ENCODE assay signal across 24 mouse cellular contexts in genomic region chr7:35814759-35815551, GRCm38 (mm10). TPM values are rescaled to one million over a fixed set of nuclear protein-coding genes. Genes with fewer than 3 reads are reported as not detected.
DNase-seq lines count a peak whose midpoint lies in the region; ATAC-seq lines count a peak whose summit lies in the region.
"Had no signal": no experiment of that assay in that cellular context is flagged by ENCODE, and none has a peak within 500 bp of the region (broad histone marks: within the 10 kb centered on the region; RNA-seq: fewer than 3 reads in every experiment).

No protein-coding gene starts in this region.

- no peak overlapping the region for H3K27ac ChIP-seq in liver, embryonic 16.5 days (ENCODE audit: low read length)
- H3K27ac ChIP-seq in liver, embryonic 12.5 days, result no peak overlapping the region
- peak overlapping the region; percentile 70 for H3K27ac ChIP-seq in lung, embryonic 16.5 days (ENCODE audit: low read length)
- H3K27ac ChIP-seq: heart, embryonic 10.5 days; heart, embryonic 15.5 days; hindbrain, postnatal 0 days; intestine, embryonic 15.5 days; limb, embryonic 13.5 days; liver, embryonic 13.5 days; midbrain, embryonic 15.5 days; stomach, embryonic 15.5 days had no signal

- peak; percentile 22 for DNase-seq in kidney, adult 18-20 months
- no peak for DNase-seq in kidney, adult 11 months
- DNase-seq in lung, postnatal 36 days, result peak; percentile 19
- DNase-seq in gastrocnemius, postnatal 25 days, result no peak
- DNase-seq: adrenal gland, adult 8-10 months; cerebellum, adult 2 months; gastrocnemius, postnatal 14 days; heart, adult 11 months; kidney, postnatal 10 days; layer of hippocampus, adult 9-11 months; liver, embryonic 13.5 days; right cerebral cortex, postnatal 25 days had no signal

- ATAC-seq in liver, embryonic 16.5 days (ENCODE audit: low read depth), result 0 out of 2 replicates have a peak, but pooled peaks have one; percentile 13
- no peak for ATAC-seq in liver, embryonic 12.5 days
- ATAC-seq in lung, embryonic 16.5 days (ENCODE audit: low read depth), result peak; percentile 88
- ATAC-seq: hindbrain, postnatal 0 days; intestine, embryonic 15.5 days; midbrain, embryonic 15.5 days had no signal

- H3K4me2 ChIP-seq in liver, embryonic 16.5 days (ENCODE audit: low read depth, low read length), result no peak overlapping the region
- H3K4me2 ChIP-seq in liver, embryonic 12.5 days, result no peak overlapping the region
- H3K4me2 ChIP-seq in lung, embryonic 16.5 days (ENCODE audit: low read depth, low read length), result no peak overlapping the region
- H3K4me2 ChIP-seq: heart, embryonic 15.5 days; intestine, embryonic 15.5 days; limb, embryonic 13.5 days; liver, embryonic 13.5 days; midbrain, embryonic 15.5 days; stomach, embryonic 15.5 days had no signal

- no peaks in the 10 kb centered on the region for H3K9me3 ChIP-seq in liver, embryonic 16.5 days (replicated peaks; ENCODE audit: control insufficient read depth, low read length)
- H3K9me3 ChIP-seq in liver, embryonic 12.5 days (replicated peaks), result no peaks in the 10 kb centered on the region
- H3K9me3 ChIP-seq in lung, embryonic 16.5 days (ENCODE audit: control insufficient read depth, low read length), result no peaks in the 10 kb centered on the region
- H3K9me3 ChIP-seq: G1E; heart, embryonic 10.5 days; heart, embryonic 15.5 days; intestine, embryonic 15.5 days; limb, embryonic 13.5 days; liver, embryonic 13.5 days; midbrain, embryonic 15.5 days; stomach, embryonic 15.5 days had no signal

- H3K27me3 ChIP-seq in liver, embryonic 16.5 days (ENCODE audit: control insufficient read depth, insufficient read depth, low read depth, low read length), result no peaks in the 10 kb centered on the region
- H3K27me3 ChIP-seq in liver, embryonic 12.5 days (replicated peaks), result 0 out of 2 replicates have a peak, but pooled peaks cover 17% of the 10 kb centered on the region
- H3K27me3 ChIP-seq in lung, embryonic 16.5 days (ENCODE audit: control insufficient read depth, insufficient read depth, low read depth, low read length), result no peaks in the 10 kb centered on the region
- H3K27me3 ChIP-seq: heart, embryonic 15.5 days; intestine, embryonic 15.5 days; limb, embryonic 13.5 days; midbrain, embryonic 15.5 days; stomach, embryonic 15.5 days had no signal

- H3K4me1 ChIP-seq in liver, embryonic 16.5 days (ENCODE audit: control insufficient read depth, low read depth, low read length), result no peaks in the 10 kb centered on the region
- H3K4me1 ChIP-seq in liver, embryonic 12.5 days, result no peaks in the 10 kb centered on the region
- H3K4me1 ChIP-seq in lung, embryonic 16.5 days (replicated peaks; ENCODE audit: control insufficient read depth, insufficient read depth, low read length), result no peaks in the 10 kb centered on the region
- H3K4me1 ChIP-seq: heart, embryonic 10.5 days; heart, embryonic 15.5 days; intestine, embryonic 15.5 days; limb, embryonic 13.5 days; liver, embryonic 13.5 days; midbrain, embryonic 15.5 days; stomach, embryonic 15.5 days had no signal

- H3K36me3 ChIP-seq in liver, embryonic 16.5 days (ENCODE audit: control insufficient read depth, insufficient read depth), result no peaks in the 10 kb centered on the region
- no peaks in the 10 kb centered on the region for H3K36me3 ChIP-seq in liver, embryonic 12.5 days
- H3K36me3 ChIP-seq in lung, embryonic 16.5 days (ENCODE audit: control insufficient read depth, insufficient read depth, low read length), result no peaks in the 10 kb centered on the region
- H3K36me3 ChIP-seq: G1E; heart, embryonic 10.5 days; heart, embryonic 15.5 days; intestine, embryonic 15.5 days; limb, embryonic 13.5 days; liver, embryonic 13.5 days; midbrain, embryonic 15.5 days; stomach, embryonic 15.5 days had no signal

- no peak overlapping the region for H3K9ac ChIP-seq in liver, embryonic 16.5 days (ENCODE audit: low read depth, low read length)
- no peak overlapping the region for H3K9ac ChIP-seq in liver, embryonic 12.5 days
- no peak overlapping the region for H3K9ac ChIP-seq in lung, embryonic 16.5 days (ENCODE audit: low read length)
- H3K9ac ChIP-seq: heart, embryonic 15.5 days; intestine, embryonic 15.5 days; limb, embryonic 13.5 days; liver, embryonic 13.5 days; midbrain, embryonic 15.5 days; stomach, embryonic 15.5 days had no signal

- no peak overlapping the region for H3K4me3 ChIP-seq in liver, embryonic 16.5 days (ENCODE audit: low read depth, low read length)
- no peak overlapping the region for H3K4me3 ChIP-seq in liver, embryonic 12.5 days
- H3K4me3 ChIP-seq in lung, embryonic 16.5 days (ENCODE audit: low read length), result no peak overlapping the region
- H3K4me3 ChIP-seq: erythroblast, embryonic 14.5 days; heart, embryonic 10.5 days; heart, embryonic 15.5 days; intestine, embryonic 15.5 days; limb, embryonic 13.5 days; liver, embryonic 13.5 days; midbrain, embryonic 15.5 days; stomach, embryonic 15.5 days had no signal

- whole genome bisulfite sequencing in liver, embryonic 16.5 days (ENCODE audit: insufficient replicate concordance), result 60% methylated on average over 12 of the region's 12 CpGs
- WGBS in liver, embryonic 12.5 days (ENCODE audit: insufficient replicate concordance), result 66% methylated on average over 12 of the region's 12 CpGs
- 46% methylated on average over 12 of the region's 12 CpGs for WGBS in lung, embryonic 16.5 days

RNA-seq across cellular contexts. Expression of gene Zfp507, which starts 12.2 kb away (rescaled TPM):
- polyA plus RNA-seq in liver, embryonic 16.5 days (2015; fragmentation: Nextera tagmentation; extraction: Ambion mirVana), result 3.3 and 5.2 TPM in 2 replicates
- 8.8 and 9.2 TPM in 2 replicates for polyA plus RNA-seq in liver, embryonic 12.5 days (2016; fragmentation: Nextera tagmentation; extraction: Ambion mirVana)
- polyA plus RNA-seq in lung, embryonic 16.5 days (2015; fragmentation: Nextera tagmentation; extraction: Ambion mirVana), result 15.8 and 16.2 TPM in 2 replicates
- total RNA-seq in gastrocnemius, postnatal 25 days (2021), result 10 to 100 TPM; 13.8 to 15.4 TPM

Comparison
In these comparisons a context has a peak if more than half of its experiments do, and no peak if none do; other contexts are left out.
1. DNase-seq: peak in kidney, adult 18-20 months (single experiment) and lung, postnatal 36 days (single experiment); none in kidney, adult 11 months (single experiment) and gastrocnemius, postnatal 25 days (single experiment).